ENCODE assay signal across 23 mouse cellular contexts in genomic region chr13:8499551-8499950, GRCm38 (mm10).
DNase-seq lines count a peak whose midpoint lies in the region; ATAC-seq and TF ChIP-seq lines count a peak whose summit lies in the region.
"Had no signal": no experiment of that assay in that cellular context is flagged by ENCODE, and none has a peak within 500 bp of the region (broad histone marks: within the 10 kb centered on the region; RNA-seq: fewer than 3 reads in every experiment).

No protein-coding gene starts in this region.

- no peaks in the 10 kb centered on the region for H3K27me3 ChIP-seq in intestine, embryonic 14.5 days (replicated peaks; ENCODE audit: control insufficient read depth, insufficient read depth, low read length)
- no peaks in the 10 kb centered on the region for H3K27me3 ChIP-seq in intestine, postnatal 0 days (replicated peaks; ENCODE audit: control insufficient read depth, insufficient read depth, low read length)
- no peaks in the 10 kb centered on the region for H3K27me3 ChIP-seq in midbrain, embryonic 13.5 days
- H3K27me3 ChIP-seq in midbrain, embryonic 16.5 days (ENCODE audit: control insufficient read depth, insufficient read depth, low read depth, low read length), result no peaks in the 10 kb centered on the region
- H3K27me3 ChIP-seq in forebrain, postnatal 0 days (ENCODE audit: insufficient read depth, low read length), result no peaks in the 10 kb centered on the region
- H3K27me3 ChIP-seq: heart, embryonic 12.5 days; hindbrain, embryonic 15.5 days had no signal

- H3K36me3 ChIP-seq in intestine, embryonic 14.5 days (ENCODE audit: control insufficient read depth, insufficient read depth, low read length), result no peaks in the 10 kb centered on the region
- no peaks in the 10 kb centered on the region for H3K36me3 ChIP-seq in intestine, postnatal 0 days (ENCODE audit: control insufficient read depth, insufficient read depth)
- no peaks in the 10 kb centered on the region for H3K36me3 ChIP-seq in midbrain, embryonic 13.5 days
- H3K36me3 ChIP-seq in midbrain, embryonic 16.5 days (ENCODE audit: control insufficient read depth, insufficient read depth, low read length), result no peaks in the 10 kb centered on the region
- H3K36me3 ChIP-seq in forebrain, postnatal 0 days (ENCODE audit: insufficient read depth), result no peaks in the 10 kb centered on the region
- H3K36me3 ChIP-seq: heart, embryonic 12.5 days; hindbrain, embryonic 15.5 days; limb, embryonic 10.5 days had no signal

- peak; percentile 7 for DNase-seq in embryo, embryonic 10.5 days (ENCODE audit: low spot score)
- no peak for DNase-seq in embryo, embryonic 10 days (ENCODE audit: low spot score)
- no peak for DNase-seq in intestine, embryonic 14.5 days (ENCODE audit: low spot score)
- peak; percentile 54 for DNase-seq in retina, embryonic 14.5 days (ENCODE audit: low spot score)
- no peak for DNase-seq in forebrain, postnatal 0 days
- DNase-seq: adrenal gland, postnatal 10 days; cerebellum, adult 2 months; cerebellum, postnatal 25 days; gastrocnemius, postnatal 25 days; heart, adult 18-20 months; heart, postnatal 10 days; kidney, postnatal 10 days; liver; lung, postnatal 4 days; thymus, adult 2 months had no signal

- H3K27ac ChIP-seq in intestine, embryonic 14.5 days (ENCODE audit: low read depth), result no peak overlapping the region
- no peak overlapping the region for H3K27ac ChIP-seq in intestine, postnatal 0 days (ENCODE audit: low read depth, low read length)
- H3K27ac ChIP-seq in midbrain, embryonic 13.5 days, result no peak overlapping the region
- no peak overlapping the region for H3K27ac ChIP-seq in midbrain, embryonic 16.5 days (ENCODE audit: low read length)
- H3K27ac ChIP-seq in forebrain, postnatal 0 days (ENCODE audit: low read depth, low read length), result no peak overlapping the region
- H3K27ac ChIP-seq: hindbrain, embryonic 15.5 days; layer of hippocampus, adult 2 months; limb, embryonic 10.5 days; stomach, postnatal 0 days had no signal

- H3K4me1 ChIP-seq in intestine, embryonic 14.5 days (replicated peaks; ENCODE audit: control insufficient read depth, insufficient read depth, low read length), result no peaks in the 10 kb centered on the region
- H3K4me1 ChIP-seq in intestine, postnatal 0 days (replicated peaks; ENCODE audit: control insufficient read depth, insufficient read depth, low read length), result no peaks in the 10 kb centered on the region; the same call in 1 of the 2 replicates
- H3K4me1 ChIP-seq in midbrain, embryonic 13.5 days (replicated peaks), result 0 out of 2 replicates have a peak, but pooled peaks cover 4% of the 10 kb centered on the region
- H3K4me1 ChIP-seq in midbrain, embryonic 16.5 days (ENCODE audit: control insufficient read depth, insufficient read depth, low read length), result no peaks in the 10 kb centered on the region
- H3K4me1 ChIP-seq in forebrain, postnatal 0 days (ENCODE audit: insufficient read depth), result no peaks in the 10 kb centered on the region
- H3K4me1 ChIP-seq: heart, embryonic 12.5 days; hindbrain, embryonic 15.5 days; limb, embryonic 10.5 days had no signal

- no peak overlapping the region for H3K4me2 ChIP-seq in intestine, embryonic 14.5 days (ENCODE audit: low read length)
- no peak overlapping the region for H3K4me2 ChIP-seq in intestine, postnatal 0 days (replicated peaks; ENCODE audit: low read depth)
- H3K4me2 ChIP-seq in midbrain, embryonic 13.5 days (replicated peaks), result no peak overlapping the region
- H3K4me2 ChIP-seq in midbrain, embryonic 16.5 days (ENCODE audit: low read length), result no peak overlapping the region
- no peak overlapping the region for H3K4me2 ChIP-seq in forebrain, postnatal 0 days (ENCODE audit: low read depth)
- H3K4me2 ChIP-seq: heart, embryonic 12.5 days; hindbrain, embryonic 15.5 days had no signal

- H3K4me3 ChIP-seq in intestine, embryonic 14.5 days (ENCODE audit: low read depth, low read length), result no peak overlapping the region
- H3K4me3 ChIP-seq in intestine, postnatal 0 days (ENCODE audit: low read depth, low read length), result no peak overlapping the region
- H3K4me3 ChIP-seq in midbrain, embryonic 13.5 days (replicated peaks), result no peak overlapping the region
- no peak overlapping the region for H3K4me3 ChIP-seq in midbrain, embryonic 16.5 days (ENCODE audit: low read depth, low read length)
- H3K4me3 ChIP-seq in forebrain, postnatal 0 days (ENCODE audit: low read depth, low read length), result no peak overlapping the region
- H3K4me3 ChIP-seq: heart, embryonic 12.5 days; hindbrain, embryonic 15.5 days; layer of hippocampus, adult 2 months; limb, embryonic 10.5 days had no signal

- H3K9ac ChIP-seq in intestine, embryonic 14.5 days (ENCODE audit: low read length), result no peak overlapping the region
- H3K9ac ChIP-seq in intestine, postnatal 0 days (ENCODE audit: low read depth, low read length), result no peak overlapping the region
- H3K9ac ChIP-seq in midbrain, embryonic 13.5 days (replicated peaks), result no peak overlapping the region
- H3K9ac ChIP-seq in midbrain, embryonic 16.5 days (ENCODE audit: low read depth, low read length), result no peak overlapping the region
- H3K9ac ChIP-seq in forebrain, postnatal 0 days, result no peak overlapping the region
- H3K9ac ChIP-seq: heart, embryonic 12.5 days; hindbrain, embryonic 15.5 days had no signal

- no peaks in the 10 kb centered on the region for H3K9me3 ChIP-seq in intestine, embryonic 14.5 days (ENCODE audit: control insufficient read depth, low read length)
- H3K9me3 ChIP-seq in intestine, postnatal 0 days (ENCODE audit: control insufficient read depth), result no peaks in the 10 kb centered on the region
- H3K9me3 ChIP-seq in midbrain, embryonic 13.5 days, result no peaks in the 10 kb centered on the region
- no peaks in the 10 kb centered on the region for H3K9me3 ChIP-seq in midbrain, embryonic 16.5 days (replicated peaks; ENCODE audit: control insufficient read depth, low read length, poor library complexity, severe bottlenecking)
- no peaks in the 10 kb centered on the region for H3K9me3 ChIP-seq in forebrain, postnatal 0 days (ENCODE audit: low read length)
- H3K9me3 ChIP-seq: heart, embryonic 12.5 days; hindbrain, embryonic 15.5 days; limb, embryonic 10.5 days had no signal

- TF ChIP-seq CTCF in intestine, postnatal 0 days (IDR thresholded peaks at IDR 0.05; ENCODE audit: low read depth), result no peak
- TF ChIP-seq CTCF in forebrain, postnatal 0 days (IDR thresholded peaks at IDR 0.05; ENCODE audit: low read depth), result no peak

- 82% methylated on average over 5 of the region's 5 CpGs for WGBS in intestine, embryonic 14.5 days
- 53% methylated on average over 5 of the region's 5 CpGs for WGBS in intestine, postnatal 0 days
- 51% methylated on average over 5 of the region's 5 CpGs for WGBS in midbrain, embryonic 13.5 days
- 45% methylated on average over 5 of the region's 5 CpGs for WGBS in midbrain, embryonic 16.5 days
- 54% methylated on average over 5 of the region's 5 CpGs for WGBS in forebrain, postnatal 0 days

- ATAC-seq in intestine, embryonic 14.5 days (replicated peaks; ENCODE audit: low FRiP score, low TSS enrichment, low read depth), result 0 out of 2 replicates have a peak, but pooled peaks have one; percentile 23
- ATAC-seq in intestine, postnatal 0 days, result no peak
- 0 out of 2 replicates have a peak, but pooled peaks have one; percentile 24 for ATAC-seq in midbrain, embryonic 13.5 days
- ATAC-seq in midbrain, embryonic 16.5 days, result no peak
- no peak for ATAC-seq in forebrain, postnatal 0 days

Comparison
In these comparisons a context has a peak if more than half of its experiments do, and no peak if none do; other contexts are left out.
1. DNase-seq: peak in embryo, embryonic 10.5 days (single experiment) and retina, embryonic 14.5 days (single experiment); none in embryo, embryonic 10 days (single experiment), intestine, embryonic 14.5 days (single experiment) and forebrain, postnatal 0 days (single experiment).
2. ATAC-seq: peak in intestine, embryonic 14.5 days (single experiment) and midbrain, embryonic 13.5 days (single experiment); none in intestine, postnatal 0 days (single experiment), midbrain, embryonic 16.5 days (single experiment) and forebrain, postnatal 0 days (single experiment).